Mouse (Mus musculus) cerebellum, adult 2 months (tissue): ENCODE results near the gene Rassf6. TPM values are rescaled to one million over a fixed set of nuclear protein-coding genes. Genes with fewer than 3 reads are reported as not detected.
"Not testable (repeated sequence)": the region's sequence is repeated elsewhere in the genome, so short reads cannot be mapped to it uniquely, and the experiment has no call there.

Experiments
- DNase-seq, 2 experiments: peaks; one replicate each; pipeline ENCODE4 v3.0.0; 2021
- H3K27ac ChIP-seq: fragments of 200-500 bp; 2 replicates; pipeline ENCODE4 v1.5.1; 2012; ENCODE audit warnings: low read length, control low read depth, inconsistent platforms; ENCODE audit not compliant: insufficient read depth
- H3K27me3 ChIP-seq: fragments of 200-500 bp; 2 replicates; pipeline ENCODE4 v1.6.1; 2012; ENCODE audit warnings: inconsistent platforms, mild to moderate bottlenecking, low read length, moderate library complexity; ENCODE audit not compliant: control insufficient read depth, insufficient read depth
- H3K4me1 ChIP-seq: fragments of 200-500 bp; 2 replicates; pipeline ENCODE4 v1.6.1; 2011; ENCODE audit warnings: low read length; ENCODE audit not compliant: control insufficient read depth, insufficient read depth
- H3K4me3 ChIP-seq: fragments of 200-500 bp; replicated peaks from 2 replicates; pipeline ENCODE3; 2011; ENCODE audit warnings: mild to moderate bottlenecking, low read depth, low read length, control low read depth; ENCODE audit not compliant: insufficient read depth
- CTCF ChIP-seq: fragments of 200-500 bp; IDR thresholded peaks from 2 replicates; pipeline ENCODE4 v1.5.1; 2011; ENCODE audit warnings: low read depth, mild to moderate bottlenecking, control low read depth, low read length, moderate library complexity, borderline replicate concordance; ENCODE audit not compliant: insufficient read depth
- POLR2A ChIP-seq: fragments of 200-500 bp; IDR thresholded peaks from 2 replicates; pipeline ENCODE4 v1.6.1; 2011; ENCODE audit warnings: low read length, control low read depth, borderline replicate concordance; ENCODE audit not compliant: insufficient read depth
- WGBS: fragments of 180-500 bp; shearing (Covaris S2); methylation state at CpG from one replicate; pipeline ENCODE4 v1.1.7; 2018; 5-methylcytosine and 5-hydroxymethylcytosine counted together
- polyA plus RNA-seq: library from polyadenylated mRNA; depleted of rRNA; stranded (reverse); fragments of >200 nt; gene quantifications from 2 replicates; pipeline ENCODE4 v1.2.3, GENCODE M21; 2012

Gene Rassf6
- polyA plus RNA-seq, 1 experiment, result 5.1 TPM

DNA sequence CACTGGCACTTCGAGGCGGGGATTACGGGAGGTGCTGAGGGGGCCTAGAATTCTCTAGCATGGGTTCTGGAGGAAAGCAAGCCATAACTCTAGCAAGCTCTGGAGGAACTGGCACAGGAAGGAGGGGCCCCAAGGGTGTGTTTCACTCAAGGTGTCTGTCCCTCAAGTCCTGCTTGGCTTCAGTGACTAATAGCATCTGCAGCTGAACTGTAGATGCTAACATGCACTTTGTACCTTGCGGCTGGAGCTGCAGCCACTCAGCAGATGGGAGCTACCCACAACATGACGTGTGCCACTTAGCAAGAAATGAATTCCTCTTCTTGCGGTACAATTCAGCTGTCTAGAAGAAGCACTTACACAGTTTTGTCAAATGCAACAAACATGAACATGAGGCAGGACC lies 18.7 kb downstream of the Rassf6 start:
- 94% methylated on average over 6 of the region's 6 CpGs for WGBS
- no peak overlapping the region for H3K4me3 ChIP-seq
- no peaks in the 10 kb centered on the region for H3K4me1 ChIP-seq
- DNase-seq, result no peak
- TF ChIP-seq CTCF, result no peak
- TF ChIP-seq POLR2A, result no peak
- no peaks in the 10 kb centered on the region for H3K27me3 ChIP-seq
- H3K27ac ChIP-seq, result no peak overlapping the region

DNA sequence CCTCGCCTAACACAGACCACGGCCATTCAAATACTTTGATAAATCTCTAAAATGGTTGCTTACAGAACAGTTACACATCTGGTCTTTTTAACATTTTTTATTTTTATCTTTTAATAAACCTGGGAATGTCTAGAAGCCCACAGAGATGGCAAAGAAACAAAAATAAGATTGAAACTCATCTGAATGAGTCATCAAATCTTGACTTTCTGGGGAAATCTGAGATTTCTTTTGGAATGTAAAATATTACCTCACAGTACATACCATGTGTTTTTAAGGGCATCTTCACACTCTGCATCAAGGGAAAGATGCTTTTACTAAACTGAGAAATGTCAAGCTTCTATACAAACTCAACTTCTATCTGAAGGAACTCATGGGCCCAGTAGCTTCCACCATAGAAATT lies 19.1 kb downstream of the Rassf6 start:
- TF ChIP-seq POLR2A, result no peak
- TF ChIP-seq CTCF, result no peak
- H3K27ac ChIP-seq, result no peak overlapping the region
- 98% methylated on average over 2 of the region's 2 CpGs for WGBS
- no peaks in the 10 kb centered on the region for H3K27me3 ChIP-seq
- no peak overlapping the region for H3K4me3 ChIP-seq
- DNase-seq, result no peak
- H3K4me1 ChIP-seq, result no peaks in the 10 kb centered on the region

- Histone ChIP-seq H3K27ac (no peak overlapping the region), H3K4me1 (no peaks in the 10 kb centered on the region), H3K4me3 (no peak overlapping the region), H3K27me3 (no peaks in the 10 kb centered on the region)
- TF ChIP-seq CTCF (no peak), POLR2A (no peak)
- WGBS, result 97% methylated on average over 3 of the region's 3 CpGs
- no peak for DNase-seq
Measured at GRCm38 (mm10) chr5:90617859-90618258, 22.6 kb downstream of the Rassf6 start.

DNA sequence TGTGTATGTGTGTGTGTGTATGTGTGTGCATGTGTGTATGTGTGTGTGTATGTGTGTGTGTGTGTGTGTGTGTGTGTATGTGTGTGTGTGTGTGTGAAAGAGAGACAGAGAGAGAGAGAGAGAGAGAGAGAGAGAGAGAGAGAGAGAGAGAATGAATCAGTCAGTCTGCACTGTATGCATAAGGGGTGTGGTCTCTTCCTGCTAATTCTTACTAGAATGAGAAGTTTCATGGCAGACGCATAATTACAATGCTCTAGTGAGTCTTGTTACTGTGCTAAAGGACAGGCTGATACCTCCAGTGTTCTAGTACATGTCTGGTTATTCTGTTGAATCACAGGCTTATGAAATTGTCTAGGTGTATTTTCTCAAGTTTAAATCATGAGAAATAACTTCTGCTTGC lies 27.7 kb downstream of the Rassf6 start:
- H3K27ac ChIP-seq, DNase-seq, H3K27me3 ChIP-seq, H3K4me3 ChIP-seq, H3K4me1 ChIP-seq: not testable (repeated sequence)
- 80% methylated on average over 1 of the region's 1 CpGs for WGBS

- Histone ChIP-seq H3K27ac (no peak overlapping the region), H3K27me3 (no peaks in the 10 kb centered on the region), H3K4me1 (no peaks in the 10 kb centered on the region), H3K4me3 (no peak overlapping the region)
- 80% methylated on average over 6 of the region's 6 CpGs for WGBS
- TF ChIP-seq CTCF (no peak), POLR2A (no peak)
- DNase-seq, result no peak
Measured at GRCm38 (mm10) chr5:90611996-90612611, 28.4 kb downstream of the Rassf6 start.

DNA sequence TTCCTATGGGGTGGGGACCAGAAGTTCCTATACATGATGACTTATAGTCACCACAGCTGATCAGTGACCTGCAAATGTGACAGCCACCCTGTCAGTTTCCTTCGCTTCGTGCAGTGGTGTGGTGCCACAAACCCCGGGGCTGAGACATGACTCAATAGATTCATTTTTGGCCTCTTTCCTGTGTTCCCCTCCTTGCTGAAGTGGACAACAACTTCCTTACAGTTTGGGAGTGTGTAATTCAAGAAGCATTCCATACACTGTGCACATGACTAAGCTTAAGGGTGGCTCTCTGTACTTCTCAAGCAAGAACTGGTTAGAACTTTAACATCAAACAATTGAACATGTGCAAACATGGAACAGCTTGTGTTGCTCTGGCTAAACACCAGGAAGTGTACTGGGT lies 29.1 kb downstream of the Rassf6 start:
- H3K27me3 ChIP-seq, result no peaks in the 10 kb centered on the region
- no peak overlapping the region for H3K4me3 ChIP-seq
- no peak for DNase-seq
- WGBS, result 69% methylated on average over 3 of the region's 3 CpGs
- no peak overlapping the region for H3K27ac ChIP-seq
- TF ChIP-seq POLR2A, result no peak
- no peak for TF ChIP-seq CTCF
- H3K4me1 ChIP-seq, result no peaks in the 10 kb centered on the region

DNA sequence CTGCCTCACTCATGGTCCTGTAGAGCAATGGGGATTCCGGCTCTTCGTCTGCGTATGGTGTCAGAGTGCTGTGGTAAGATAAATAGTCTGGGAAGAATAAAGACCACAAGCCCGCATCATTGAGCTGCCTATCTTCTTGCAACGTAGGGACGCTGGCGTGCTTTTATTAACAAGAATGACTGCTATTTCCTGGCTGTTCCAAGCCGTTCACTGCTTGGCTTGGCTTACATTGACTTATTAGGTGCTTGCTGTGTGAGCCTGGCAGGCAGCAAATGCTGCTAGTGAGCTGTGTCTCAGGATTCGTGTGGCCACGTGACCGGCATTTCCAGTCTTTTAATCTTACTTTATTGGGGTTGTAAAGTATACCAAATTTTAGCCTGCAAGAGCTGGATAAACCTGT lies 31.6 kb downstream of the Rassf6 start:
- DNase-seq, result no peak
- Histone ChIP-seq H3K4me1 (no peaks in the 10 kb centered on the region), H3K27ac (no peak overlapping the region), H3K4me3 (no peak overlapping the region), H3K27me3 (no peaks in the 10 kb centered on the region)
- TF ChIP-seq CTCF (no peak), POLR2A (no peak)
- 49% methylated on average over 11 of the region's 11 CpGs for WGBS

DNA sequence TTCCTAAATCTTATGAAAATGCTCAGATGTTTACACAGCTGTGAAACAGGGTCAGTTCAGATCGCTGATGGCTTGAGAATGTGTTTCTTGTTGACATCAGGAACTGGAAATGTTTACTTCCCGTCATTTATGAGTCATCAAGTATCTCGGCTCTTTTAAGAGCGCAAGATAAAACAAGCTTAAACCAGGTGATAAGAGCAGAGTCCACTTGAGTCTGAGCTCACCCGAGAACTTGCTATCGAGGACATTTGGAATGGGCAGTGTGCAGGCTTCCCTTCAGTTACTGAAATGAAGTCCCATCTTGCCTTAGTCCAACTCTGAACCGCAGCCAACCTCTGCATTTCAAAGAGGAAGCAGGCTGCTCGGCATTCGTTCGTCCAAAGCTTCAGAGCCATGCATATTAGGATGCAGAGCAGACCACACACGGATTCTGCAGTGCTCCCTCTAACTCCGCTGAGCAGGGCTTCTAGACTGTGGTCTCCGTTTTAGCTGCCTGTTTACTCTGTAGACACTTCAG lies 37.0 kb downstream of the Rassf6 start:
- H3K4me1 ChIP-seq, result no peaks in the 10 kb centered on the region
- 47% methylated on average over 13 of the region's 13 CpGs for WGBS
- no peak for TF ChIP-seq POLR2A
- no peak for TF ChIP-seq CTCF
- H3K4me3 ChIP-seq, result no peak overlapping the region
- H3K27me3 ChIP-seq, result no peaks in the 10 kb centered on the region
- no peak overlapping the region for H3K27ac ChIP-seq
- DNase-seq, result no peak
